Mouse (Mus musculus) midbrain, embryonic 15.5 days (tissue): ENCODE data around the gene Irgm2. TPM values are rescaled to one million over a fixed set of nuclear protein-coding genes. Genes with fewer than 3 reads are reported as not detected.
"Not testable (repeated sequence)": the region's sequence is repeated elsewhere in the genome, so short reads cannot be mapped to it uniquely, and the experiment has no call there.

Experiments
- ATAC-seq: fragments of 200-750 bp; cut with Nextera tagmentation; replicated peaks from 2 replicates; pipeline ENCODE4 v1.8.0; 2017; ENCODE audit warnings: moderate TSS enrichment
- H3K27ac ChIP-seq: fragments of 300-500 bp; sonication (generic); 2 replicates; pipeline ENCODE4 v1.5.1; 2015; ENCODE audit warnings: mild to moderate bottlenecking, inconsistent platforms
- H3K27me3 ChIP-seq: fragments of 300-500 bp; sonication (generic); replicated peaks from 2 replicates; pipeline ENCODE4 v1.6.1; 2015; ENCODE audit warnings: inconsistent platforms
- H3K36me3 ChIP-seq: fragments of 300-500 bp; sonication (generic); replicated peaks from 2 replicates; pipeline ENCODE4 v1.6.1; 2015; ENCODE audit warnings: inconsistent platforms
- H3K4me1 ChIP-seq: fragments of 300-500 bp; sonication (generic); 2 replicates; pipeline ENCODE4 v1.6.1; 2015; ENCODE audit warnings: inconsistent platforms
- H3K4me2 ChIP-seq: fragments of 300-500 bp; sonication (generic); 2 replicates; pipeline ENCODE4 v1.6.1; 2015; ENCODE audit warnings: inconsistent platforms, mild to moderate bottlenecking, moderate library complexity
- H3K4me3 ChIP-seq: fragments of 300-500 bp; sonication (generic); 2 replicates; pipeline ENCODE4 v1.5.1; 2015; ENCODE audit warnings: mild to moderate bottlenecking, inconsistent platforms
- H3K9ac ChIP-seq: fragments of 300-500 bp; sonication (generic); 2 replicates; pipeline ENCODE4 v1.6.1; 2015; ENCODE audit warnings: mild to moderate bottlenecking, inconsistent platforms
- H3K9me3 ChIP-seq: fragments of 300-500 bp; sonication (generic); 2 replicates; pipeline ENCODE4 v1.6.1; 2016; ENCODE audit warnings: inconsistent platforms
- WGBS: fragments of 180-500 bp; shearing (Covaris S2); methylation state at CpG from one replicate; pipeline ENCODE4 v1.1.7; 2015; ENCODE audit warnings: mixed read lengths; 5-methylcytosine and 5-hydroxymethylcytosine counted together
- polyA plus RNA-seq: library from polyadenylated mRNA; unstranded; fragments of >200 nt; fragmentation: Nextera tagmentation; extraction: Ambion mirVana; gene quantifications from 2 replicates; pipeline ENCODE4 v1.2.1, GENCODE M21; 2015

Irgm2 gene
- polyA plus RNA-seq, 1 experiment from 2014 or later, result 1.2 TPM

DNA sequence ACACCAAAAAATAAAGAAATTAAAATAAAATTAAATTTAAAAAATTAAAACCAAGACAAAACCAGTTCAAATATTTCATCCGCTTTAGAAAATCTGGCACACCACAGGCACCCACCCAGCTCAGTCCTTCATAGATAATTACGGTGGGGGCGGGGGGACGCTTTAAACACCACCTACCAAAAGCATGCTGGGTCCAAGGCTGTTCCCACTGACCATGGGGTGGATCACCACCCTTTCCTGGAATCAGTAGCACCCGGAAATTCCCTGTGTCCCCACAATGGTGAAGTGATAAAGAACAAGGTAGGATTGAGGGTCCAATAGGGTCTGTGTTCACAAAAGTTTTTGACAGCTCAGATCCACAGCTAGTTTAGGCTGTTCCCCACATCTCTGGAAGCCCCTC, 16.4 kb downstream of the Irgm2 start:
- no peak overlapping the region for H3K4me2 ChIP-seq
- 84% methylated on average over 5 of the region's 5 CpGs for WGBS
- ATAC-seq, result no peak

GRCm38 (mm10) chr11:58216823-58217222, 17.4 kb downstream of the Irgm2 start:
- Histone ChIP-seq H3K27me3 (no peaks in the 10 kb centered on the region), H3K36me3 (no peaks in the 10 kb centered on the region), H3K4me1 (no peaks in the 10 kb centered on the region), H3K4me3 (no peak overlapping the region), H3K9me3 (no peaks in the 10 kb centered on the region), H3K27ac (no peak overlapping the region), H3K9ac (no peak overlapping the region), H3K4me2 (no peak overlapping the region)
- WGBS, result 82% methylated on average over 6 of the region's 6 CpGs
- ATAC-seq, result no peak

More for the DNA sequence above, 16.4 kb downstream of the Irgm2 start:
- H3K27me3 ChIP-seq, result no peaks in the 10 kb centered on the region
- H3K36me3 ChIP-seq, result no peaks in the 10 kb centered on the region
- H3K4me3 ChIP-seq, result no peak overlapping the region
- H3K27ac ChIP-seq, result no peak overlapping the region
- no peaks in the 10 kb centered on the region for H3K4me1 ChIP-seq
- no peak overlapping the region for H3K9ac ChIP-seq
- H3K9me3 ChIP-seq, result no peaks in the 10 kb centered on the region

GRCm38 (mm10) chr11:58223751-58224150, 24.3 kb downstream of the Irgm2 start:
- Histone ChIP-seq H3K36me3 (no peaks in the 10 kb centered on the region), H3K9ac (no peak overlapping the region), H3K4me3 (no peak overlapping the region), H3K9me3 (no peaks in the 10 kb centered on the region), H3K27me3 (no peaks in the 10 kb centered on the region), H3K4me1 (no peaks in the 10 kb centered on the region), H3K27ac (no peak overlapping the region), H3K4me2 (no peak overlapping the region)
- ATAC-seq, result no peak
- 42% methylated on average over 4 of the region's 4 CpGs for WGBS

DNA sequence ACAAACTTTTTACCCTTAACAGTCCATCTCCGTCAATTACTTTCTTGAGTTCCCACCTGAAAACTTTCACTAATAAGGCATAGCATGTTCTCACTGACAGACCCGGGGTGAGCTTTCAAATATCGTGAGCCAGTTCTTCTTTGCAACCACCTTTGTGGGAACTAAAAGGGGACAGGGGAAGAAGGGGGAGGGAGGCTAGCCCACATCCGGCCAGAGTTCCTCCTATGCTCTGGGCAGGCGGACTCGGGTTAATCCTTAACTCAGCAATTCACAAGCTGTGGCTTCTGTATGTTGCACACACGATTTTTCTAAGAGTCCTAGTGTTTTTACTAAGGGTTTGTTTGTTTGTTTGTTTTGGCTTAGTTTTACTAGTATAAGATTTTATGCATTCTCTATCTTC, 24.9 kb downstream of the Irgm2 start:
- Histone ChIP-seq H3K36me3 (no peaks in the 10 kb centered on the region), H3K4me2 (no peak overlapping the region), H3K4me3 (no peak overlapping the region), H3K27me3 (no peaks in the 10 kb centered on the region), H3K4me1 (no peaks in the 10 kb centered on the region), H3K9me3 (no peaks in the 10 kb centered on the region), H3K9ac (no peak overlapping the region), H3K27ac (no peak overlapping the region)
- 66% methylated on average over 7 of the region's 7 CpGs for WGBS
- ATAC-seq, result no peak

GRCm38 (mm10) chr11:58224872-58225271, 25.5 kb downstream of the Irgm2 start:
- ATAC-seq, H3K27me3 ChIP-seq: not testable (repeated sequence)

DNA sequence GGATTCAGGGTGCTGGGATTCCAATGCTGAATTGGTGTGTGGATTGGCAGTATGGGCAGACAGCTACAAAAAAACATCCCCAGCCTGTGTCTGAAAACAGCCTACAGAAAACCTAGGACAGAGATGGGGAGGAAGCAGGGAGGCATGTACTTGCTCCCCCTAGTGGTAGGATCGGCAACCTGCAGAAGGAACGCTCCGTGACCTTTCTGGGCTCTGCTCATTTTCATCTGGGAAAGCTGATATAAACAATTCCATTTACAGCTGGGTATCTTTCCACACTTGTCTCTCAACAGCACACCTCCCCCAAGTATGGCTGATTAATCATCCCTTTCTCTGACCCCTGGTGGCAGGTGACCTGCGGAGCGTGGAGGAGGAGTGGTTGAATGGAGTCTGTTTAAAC, 26.2 kb downstream of the Irgm2 start:
- no peak for ATAC-seq
- Histone ChIP-seq H3K36me3 (no peaks in the 10 kb centered on the region), H3K4me2 (no peak overlapping the region), H3K4me1 (no peaks in the 10 kb centered on the region), H3K27ac (no peak overlapping the region), H3K9ac (no peak overlapping the region), H3K9me3 (no peaks in the 10 kb centered on the region), H3K27me3 (no peaks in the 10 kb centered on the region), H3K4me3 (no peak overlapping the region)
- WGBS, result 11% methylated on average over 5 of the region's 5 CpGs

More at GRCm38 (mm10) chr11:58224872-58225271, 25.5 kb downstream of the Irgm2 start:
- H3K4me1 ChIP-seq, H3K27ac ChIP-seq, H3K36me3 ChIP-seq, H3K4me3 ChIP-seq, H3K9me3 ChIP-seq, H3K4me2 ChIP-seq, H3K9ac ChIP-seq: not testable (repeated sequence)
- WGBS, result 86% methylated on average over 2 of the region's 2 CpGs

DNA sequence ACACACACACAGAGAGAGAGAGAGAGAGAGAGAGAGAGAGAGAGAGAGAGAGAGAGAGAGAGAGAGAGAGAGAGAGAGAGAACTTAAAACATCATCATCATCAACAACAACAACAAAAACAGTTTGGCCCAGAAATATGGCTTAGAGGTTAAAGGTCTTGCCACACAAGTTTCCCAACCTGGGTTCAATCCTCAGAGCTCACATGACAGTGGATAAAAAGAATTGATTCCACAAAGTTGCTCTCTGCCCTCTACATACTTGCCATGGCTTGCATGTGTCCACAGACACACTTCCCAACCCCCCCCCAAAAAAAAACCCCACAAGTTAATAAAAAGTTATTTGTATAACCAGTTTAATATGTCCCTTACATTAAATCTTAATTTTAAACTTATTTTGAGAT, 27.0 kb downstream of the Irgm2 start:
- H3K36me3 ChIP-seq, result no peaks in the 10 kb centered on the region
- no peaks in the 10 kb centered on the region for H3K4me1 ChIP-seq
- no peak for ATAC-seq
- no peak overlapping the region for H3K9ac ChIP-seq
- no peak overlapping the region for H3K27ac ChIP-seq
- no peaks in the 10 kb centered on the region for H3K27me3 ChIP-seq
- no peak overlapping the region for H3K4me3 ChIP-seq
- H3K9me3 ChIP-seq, result no peaks in the 10 kb centered on the region
- H3K4me2 ChIP-seq, result no peak overlapping the region

DNA sequence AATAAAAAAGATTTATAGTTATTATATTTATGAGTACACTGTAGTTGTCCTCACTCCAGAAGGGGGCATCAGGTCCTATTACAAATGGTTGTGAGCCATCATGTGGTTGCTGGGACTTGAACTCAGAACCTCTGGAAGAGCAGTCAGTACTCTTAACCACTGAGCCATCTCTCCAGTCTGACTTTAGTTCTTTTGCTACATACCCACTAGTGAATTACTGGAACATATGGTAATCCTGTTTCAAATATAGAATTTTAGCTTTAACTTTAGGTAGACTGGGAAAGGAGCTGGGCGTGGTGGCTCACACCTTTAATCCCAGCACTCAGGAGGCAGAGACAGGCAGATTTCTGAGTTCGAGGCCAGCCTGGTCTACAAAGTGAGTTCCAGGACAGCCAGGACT, 28.6 kb downstream of the Irgm2 start:
- H3K9ac ChIP-seq, H3K4me2 ChIP-seq, ATAC-seq, H3K4me3 ChIP-seq, H3K27ac ChIP-seq, H3K27me3 ChIP-seq, H3K36me3 ChIP-seq, H3K4me1 ChIP-seq, H3K9me3 ChIP-seq: not testable (repeated sequence)
- WGBS, result 95% methylated on average over 2 of the region's 2 CpGs

DNA sequence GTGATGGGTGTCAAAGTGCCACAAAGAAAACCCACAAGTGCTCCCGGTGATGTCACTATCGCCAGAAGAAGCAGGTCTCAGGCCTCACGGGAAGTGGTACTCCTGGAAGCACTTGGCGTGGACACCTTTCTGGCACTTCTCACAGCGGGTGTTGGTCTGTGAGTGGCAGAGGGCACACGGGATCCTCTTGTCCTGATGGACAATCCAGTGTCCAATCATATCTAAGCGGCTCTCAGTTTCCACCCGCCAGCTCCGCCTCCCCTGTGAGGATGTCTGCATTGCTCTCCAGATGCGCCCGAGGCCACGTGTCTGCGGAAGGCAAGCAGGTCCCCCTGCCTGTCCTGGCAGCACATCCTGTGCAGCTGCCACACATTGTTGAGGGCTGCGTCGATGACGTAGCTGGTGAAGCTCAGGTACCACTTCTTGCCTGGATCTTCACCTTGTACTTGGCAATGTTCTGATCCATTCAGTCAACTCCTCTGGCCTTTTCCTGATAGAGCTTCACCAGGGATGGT, 31.0 kb downstream of the Irgm2 start:
- Histone ChIP-seq H3K9me3 (no peaks in the 10 kb centered on the region), H3K9ac (no peak overlapping the region), H3K27ac (no peak overlapping the region), H3K36me3 (no peaks in the 10 kb centered on the region), H3K27me3 (no peaks in the 10 kb centered on the region), H3K4me3 (no peak overlapping the region), H3K4me1 (no peaks in the 10 kb centered on the region), H3K4me2 (no peak overlapping the region)
- WGBS, result 75% methylated on average over 16 of the region's 16 CpGs
- ATAC-seq, result no peak

GRCm38 (mm10) chr11:58231156-58231555, 31.7 kb downstream of the Irgm2 start:
- 90% methylated on average over 8 of the region's 8 CpGs for WGBS
- no peaks in the 10 kb centered on the region for H3K27me3 ChIP-seq
- no peak overlapping the region for H3K27ac ChIP-seq
- no peak for ATAC-seq
- no peaks in the 10 kb centered on the region for H3K9me3 ChIP-seq
- H3K4me3 ChIP-seq, result no peak overlapping the region
- H3K36me3 ChIP-seq, result no peaks in the 10 kb centered on the region
- no peak overlapping the region for H3K4me2 ChIP-seq
- no peak overlapping the region for H3K9ac ChIP-seq
- H3K4me1 ChIP-seq, result no peaks in the 10 kb centered on the region

DNA sequence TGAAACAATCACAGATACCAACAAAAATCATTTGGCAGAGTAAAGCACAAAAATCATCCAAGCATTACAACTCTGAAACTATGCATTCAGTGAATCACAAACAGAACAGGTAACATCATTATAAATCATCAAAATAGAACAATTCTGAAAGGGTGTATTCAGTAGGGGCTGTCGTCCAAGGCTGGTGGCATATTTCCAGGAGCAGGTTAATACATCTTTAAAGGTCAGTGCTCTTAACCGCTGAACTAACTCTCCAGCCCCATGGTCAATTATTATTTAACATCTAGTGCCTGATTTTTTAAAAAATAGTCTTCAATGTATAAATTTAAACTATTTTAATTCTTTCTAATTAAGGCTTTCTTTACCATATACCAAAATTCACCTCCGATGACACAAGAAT, 35.1 kb downstream of the Irgm2 start:
- H3K4me3 ChIP-seq, H3K27me3 ChIP-seq, H3K9ac ChIP-seq, H3K27ac ChIP-seq, H3K9me3 ChIP-seq, H3K36me3 ChIP-seq, H3K4me2 ChIP-seq, H3K4me1 ChIP-seq, ATAC-seq: not testable (repeated sequence)
- 76% methylated on average over 3 of the region's 3 CpGs for WGBS

DNA sequence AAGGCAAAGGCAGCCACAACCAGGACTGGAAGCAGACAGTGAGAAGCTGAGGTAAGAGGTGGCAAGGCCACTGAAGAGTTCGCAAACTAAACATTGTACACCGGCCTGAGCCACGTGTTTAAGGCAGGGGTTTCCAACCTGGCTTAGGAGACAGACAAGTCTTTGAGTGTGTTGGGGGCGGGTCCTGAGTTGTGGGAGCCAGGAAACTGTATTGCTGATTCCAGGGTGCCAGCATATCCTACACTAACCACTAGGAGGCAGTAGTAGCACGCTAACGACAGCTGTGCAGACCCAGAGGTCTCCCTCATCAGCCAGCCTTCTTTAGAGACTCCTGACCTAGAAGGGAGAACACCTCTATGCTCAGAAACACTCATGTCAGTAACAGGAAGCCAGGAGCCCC, 35.7 kb downstream of the Irgm2 start:
- H3K27me3 ChIP-seq, result no peaks in the 10 kb centered on the region
- no peak overlapping the region for H3K27ac ChIP-seq
- WGBS, result 12% methylated on average over 6 of the region's 6 CpGs
- ATAC-seq, result no peak
- no peaks in the 10 kb centered on the region for H3K36me3 ChIP-seq
- H3K4me3 ChIP-seq, result no peak overlapping the region
- no peak overlapping the region for H3K9ac ChIP-seq
- H3K4me1 ChIP-seq, result peaks cover 6% of the 10 kb centered on the region; the same call in 1 of the 2 replicates
- no peak overlapping the region for H3K4me2 ChIP-seq
- H3K9me3 ChIP-seq, result no peaks in the 10 kb centered on the region

DNA sequence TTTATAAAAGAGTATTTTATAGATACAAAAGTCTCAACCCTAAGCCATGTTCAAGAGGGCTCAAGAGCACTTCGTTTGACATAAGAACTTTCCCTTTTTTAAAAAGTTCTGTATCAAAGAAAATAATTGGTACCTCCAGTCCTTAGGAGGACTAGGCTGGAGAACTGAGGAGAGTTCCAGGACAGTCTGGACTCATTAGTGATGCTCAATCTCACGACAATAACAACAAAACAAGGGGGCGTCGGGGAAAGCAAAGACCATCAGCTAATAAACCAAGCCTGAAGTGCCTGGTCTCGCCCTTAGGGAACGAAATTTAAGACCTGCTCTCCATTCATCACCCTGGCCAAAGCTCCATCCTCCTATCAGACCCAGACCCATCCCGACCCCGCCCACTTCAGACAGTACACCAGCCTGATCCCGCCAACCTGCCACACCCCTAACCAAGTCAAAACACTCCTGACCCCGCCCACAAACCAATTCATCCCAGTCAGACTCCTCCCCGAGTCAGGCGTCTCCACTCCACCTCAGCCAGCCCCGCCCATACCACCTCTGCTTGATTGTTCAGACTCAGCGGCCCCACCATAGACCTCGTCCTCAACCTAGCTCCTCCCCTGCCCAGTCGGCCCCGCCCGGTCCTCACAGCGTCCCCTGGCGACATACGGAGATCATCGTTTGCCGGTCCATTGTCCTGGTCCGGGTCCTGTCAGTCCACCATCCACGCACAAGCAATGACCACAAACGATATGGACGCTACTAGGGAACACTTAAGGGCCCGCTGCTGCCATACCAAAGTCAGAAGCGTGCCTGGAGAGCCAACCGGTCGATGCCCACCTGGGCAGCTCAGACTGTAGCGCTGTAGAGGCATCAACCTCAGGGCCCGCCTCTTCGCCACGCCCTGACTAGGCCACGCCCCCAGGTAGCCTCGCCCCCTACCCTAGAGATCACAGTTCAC, 39.7 kb downstream of the Irgm2 start:
- H3K36me3 ChIP-seq, result no peaks in the 10 kb centered on the region
- whole genome bisulfite sequencing, result 2% methylated on average over 37 of the region's 37 CpGs
- ATAC-seq, result peak; percentile 95
- H3K27me3 ChIP-seq, result no peaks in the 10 kb centered on the region
- peaks cover 6% of the 10 kb centered on the region; the same call in 1 of the 2 replicates for H3K4me1 ChIP-seq
- H3K9ac ChIP-seq, result peak overlapping the region; percentile 46
- peak overlapping the region; percentile 41 for H3K4me3 ChIP-seq
- no peaks in the 10 kb centered on the region for H3K9me3 ChIP-seq
- H3K27ac ChIP-seq, result no peak overlapping the region
- H3K4me2 ChIP-seq, result peak overlapping the region; percentile 57
